Mouse (Mus musculus): Measurements from ENCODE around the gene Kcnj9.

DNA sequence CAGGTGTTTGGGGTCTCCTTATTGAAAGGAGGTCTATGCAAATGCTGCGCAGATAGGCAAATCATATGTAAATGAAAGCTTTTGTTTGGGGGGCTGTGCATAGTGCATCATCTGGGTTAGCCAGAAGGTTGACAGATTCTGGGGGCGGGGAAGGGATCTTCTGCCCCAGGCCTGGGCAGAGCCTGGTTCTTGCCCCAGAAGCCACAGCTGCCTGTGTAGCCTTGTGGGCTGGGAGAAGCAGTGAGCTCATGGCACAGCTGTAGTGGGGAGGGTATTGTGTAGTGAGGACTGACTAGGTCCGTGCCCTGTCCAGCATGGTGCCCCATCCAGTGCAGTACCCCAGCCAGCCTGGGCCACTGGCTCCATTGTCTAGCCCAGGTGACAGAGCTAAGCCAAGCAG, 14.2 kb downstream of the Kcnj9 start:
- TF ChIP-seq MAX (IDR thresholded peaks at IDR 0.05; ENCODE audit: low read depth) = no peak
- no peak for TF ChIP-seq POLR2AphosphoS2 (IDR thresholded peaks at IDR 0.05; ENCODE audit: insufficient read length, low read depth)
- no peak for TF ChIP-seq POLR2A (IDR thresholded peaks at IDR 0.05; ENCODE audit: insufficient read length, low read depth)
- peak in 2 of 3 experiments; percentile 31 to 61 for TF ChIP-seq MYOD1 (IDR thresholded peaks at IDR 0.05; ENCODE audit: control insufficient read depth in 1 of 3, insufficient read length in 2 of 3, low read depth in 2 of 3)

Measured in myocyte (in vitro differentiated cells).